Mouse (Mus musculus): Measurements from ENCODE around the gene Fbxw2.

- TF ChIP-seq CTCF (IDR thresholded peaks at IDR 0.05; ENCODE audit: low read depth) (no peak), EP300 (IDR thresholded peaks at IDR 0.05; ENCODE audit: low read depth) (no peak)
Observed at GRCm38 (mm10) chr2:34835669-34836068, 9.6 kb upstream of the Fbxw2 start.

All from liver, embryonic 14.5 days (tissue).